ENCODE assay signal across 10 mouse cellular contexts in the genomic region with DNA sequence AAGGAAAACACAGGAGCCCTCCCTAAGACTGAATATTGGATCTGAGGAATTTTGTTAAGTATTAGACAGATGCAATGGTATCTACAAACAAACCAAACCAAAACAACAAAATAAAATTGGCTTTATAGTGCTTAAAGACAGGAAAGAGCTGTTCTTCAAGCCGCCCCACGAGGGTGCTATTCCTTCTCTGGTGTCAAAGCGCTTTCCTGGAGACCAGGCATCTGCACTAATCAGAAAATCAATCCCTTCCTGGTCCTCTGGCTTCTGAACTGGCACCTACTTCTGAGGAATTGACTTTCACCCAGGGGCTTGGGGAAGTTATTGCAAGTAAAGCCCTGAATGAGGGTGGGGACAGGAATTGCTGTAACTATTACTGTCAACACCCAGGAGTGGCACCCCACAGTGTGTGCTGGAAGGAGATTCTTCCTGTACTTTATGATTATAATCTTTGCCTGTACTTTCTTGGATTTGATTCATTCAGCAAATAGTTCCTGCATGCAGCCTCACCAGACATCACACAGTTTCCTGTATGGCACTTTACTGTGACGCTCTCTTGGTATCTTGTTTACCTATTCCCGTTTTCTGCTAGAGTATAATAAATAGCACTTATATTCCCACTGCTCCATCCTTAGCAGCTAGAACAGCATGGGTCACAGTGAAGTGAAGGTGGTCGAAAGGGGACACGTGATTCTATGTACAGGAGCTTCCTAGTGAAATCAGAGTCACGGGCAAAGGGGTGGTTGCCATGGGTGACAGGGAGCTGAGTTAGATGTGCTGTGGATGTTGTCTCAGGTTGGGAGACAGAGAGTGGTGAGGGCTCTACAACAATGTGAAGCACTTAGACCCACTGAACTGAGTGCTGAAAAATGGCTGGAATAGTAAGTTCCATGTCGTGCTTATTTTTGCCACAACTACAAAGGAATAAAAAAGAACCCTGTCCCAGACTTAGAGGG.
DNase-seq lines count a peak whose midpoint lies in the region; ATAC-seq lines count a peak whose summit lies in the region.
"Had no signal": no experiment of that assay in that cellular context is flagged by ENCODE, and none has a peak within 500 bp of the region (broad histone marks: within the 10 kb centered on the region; RNA-seq: fewer than 3 reads in every experiment).

No protein-coding gene starts in this region.

- H3K27me3 ChIP-seq in limb, embryonic 11.5 days (ENCODE audit: control insufficient read depth, insufficient read depth, low read length), result no peaks in the 10 kb centered on the region
- no peaks in the 10 kb centered on the region for H3K27me3 ChIP-seq in limb, embryonic 10.5 days (ENCODE audit: low read depth, poor library complexity, severe bottlenecking)
- H3K27me3 ChIP-seq in intestine, embryonic 16.5 days (replicated peaks; ENCODE audit: control insufficient read depth, insufficient read depth, low read length), result no peaks in the 10 kb centered on the region

- peak; percentile 16 to 53 for DNase-seq in cerebellum, postnatal 14 days
- no peak for DNase-seq in cerebellum, adult 9-11 months
- DNase-seq in limb, embryonic 11.5 days (ENCODE audit: low spot score), result peak; percentile 44
- DNase-seq in limb, embryonic 10.5 days (ENCODE audit: low spot score), result no peak
- DNase-seq in thymus, postnatal 0 days (ENCODE audit: low spot score), result peak; percentile 35
- no peak for DNase-seq in ovary, postnatal 14 days (ENCODE audit: low spot score)

- H3K27ac ChIP-seq in limb, embryonic 11.5 days (replicated peaks; ENCODE audit: low read depth, low read length), result no peak overlapping the region
- no peak overlapping the region for H3K27ac ChIP-seq in limb, embryonic 10.5 days
- H3K27ac ChIP-seq in intestine, embryonic 16.5 days (ENCODE audit: low read length), result no peak overlapping the region
- H3K27ac ChIP-seq: liver, embryonic 14.5 days had no signal

- no peaks in the 10 kb centered on the region for H3K9me3 ChIP-seq in limb, embryonic 11.5 days (ENCODE audit: control insufficient read depth, low read length)
- no peaks in the 10 kb centered on the region for H3K9me3 ChIP-seq in limb, embryonic 10.5 days (replicated peaks)
- no peaks in the 10 kb centered on the region for H3K9me3 ChIP-seq in intestine, embryonic 16.5 days (ENCODE audit: control insufficient read depth, low read length)

- H3K4me3 ChIP-seq in limb, embryonic 11.5 days (ENCODE audit: low read depth, low read length), result no peak overlapping the region
- no peak overlapping the region for H3K4me3 ChIP-seq in limb, embryonic 10.5 days
- H3K4me3 ChIP-seq in intestine, embryonic 16.5 days (ENCODE audit: low read length), result peak overlapping the region; percentile 24
- H3K4me3 ChIP-seq: erythroblast, embryonic 14.5 days had no signal

- no peak overlapping the region for H3K9ac ChIP-seq in limb, embryonic 11.5 days (ENCODE audit: low read length)
- no peak overlapping the region for H3K9ac ChIP-seq in intestine, embryonic 16.5 days (ENCODE audit: low read depth, low read length)
- H3K9ac ChIP-seq: liver, embryonic 14.5 days had no signal

- ATAC-seq in limb, embryonic 11.5 days (ENCODE audit: insufficient number of reproducible peaks, low FRiP score, low TSS enrichment, low read depth), result no peak
- ATAC-seq in activated CD4-positive, CD25-positive, alpha-beta regulatory T cell, adult 4 months, result peak; percentile 71
- ATAC-seq in intestine, embryonic 16.5 days, result peak; percentile 70

- WGBS in limb, embryonic 11.5 days, result 72% methylated on average over 9 of the region's 9 CpGs
- WGBS in limb, embryonic 10.5 days, result 68% methylated on average over 9 of the region's 9 CpGs
- 36% methylated on average over 9 of the region's 9 CpGs for WGBS in intestine, embryonic 16.5 days

- H3K36me3 ChIP-seq in limb, embryonic 11.5 days (ENCODE audit: control insufficient read depth, insufficient read depth, low read length), result no peaks in the 10 kb centered on the region
- no peaks in the 10 kb centered on the region for H3K36me3 ChIP-seq in limb, embryonic 10.5 days
- H3K36me3 ChIP-seq in intestine, embryonic 16.5 days (ENCODE audit: control insufficient read depth, insufficient read depth, low read length), result no peaks in the 10 kb centered on the region

- no peaks in the 10 kb centered on the region for H3K4me1 ChIP-seq in limb, embryonic 11.5 days (ENCODE audit: control insufficient read depth, insufficient read depth, low read length)
- peaks cover 13% of the 10 kb centered on the region for H3K4me1 ChIP-seq in limb, embryonic 10.5 days
- H3K4me1 ChIP-seq in intestine, embryonic 16.5 days (ENCODE audit: control insufficient read depth, insufficient read depth, low read length), result peaks cover 12% of the 10 kb centered on the region; the same call in 1 of the 2 replicates

- no peak overlapping the region for H3K4me2 ChIP-seq in limb, embryonic 11.5 days (ENCODE audit: low read depth, severe bottlenecking)
- H3K4me2 ChIP-seq in intestine, embryonic 16.5 days (ENCODE audit: low read depth, low read length), result peak overlapping the region; percentile 48

Comparison
In these comparisons a context has a peak if more than half of its experiments do, and no peak if none do; other contexts are left out.
1. DNase-seq: peak in cerebellum, postnatal 14 days (2 of 2), limb, embryonic 11.5 days (single experiment) and thymus, postnatal 0 days (single experiment); none in cerebellum, adult 9-11 months (single experiment), limb, embryonic 10.5 days (single experiment) and ovary, postnatal 14 days (single experiment).